Mouse (Mus musculus): Measurements from ENCODE around the gene Rcor1.

The Rcor1 gene

GRCm38 (mm10) chr12:111134169-111134568, 95.0 kb downstream of the Rcor1 start:
- DNase-seq (ENCODE audit: low spot score in 2 of 2), result no peak

- DNase-seq (ENCODE audit: low spot score in 2 of 2), result no peak
Measured at GRCm38 (mm10) chr12:111134791-111135733, 95.9 kb downstream of the Rcor1 start.

GRCm38 (mm10) chr12:111135953-111136352, 96.8 kb downstream of the Rcor1 start:
- DNase-seq (ENCODE audit: low spot score in 2 of 2), result no peak

- no peak for DNase-seq (ENCODE audit: low spot score in 2 of 2)
Measured at GRCm38 (mm10) chr12:111137079-111137478, 97.9 kb downstream of the Rcor1 start.

- DNase-seq (ENCODE audit: low spot score in 2 of 2), result no peak
Measured at GRCm38 (mm10) chr12:111143005-111143508, 103.9 kb downstream of the Rcor1 start.

- DNase-seq (ENCODE audit: low spot score in 2 of 2), result no peak
Measured at GRCm38 (mm10) chr12:111143509-111144063, 104.4 kb downstream of the Rcor1 start.

GRCm38 (mm10) chr12:111144598-111144997, 105.4 kb downstream of the Rcor1 start:
- no peak for DNase-seq (ENCODE audit: low spot score in 2 of 2)

- peak; percentile 53 to 68 for DNase-seq (ENCODE audit: low spot score in 2 of 2)
Measured at GRCm38 (mm10) chr12:111145269-111145668, 106.1 kb downstream of the Rcor1 start.

GRCm38 (mm10) chr12:111149495-111150235, 110.5 kb downstream of the Rcor1 start:
- no peak for DNase-seq (ENCODE audit: low spot score in 2 of 2)

- DNase-seq (ENCODE audit: low spot score in 2 of 2), result no peak
Measured at GRCm38 (mm10) chr12:111150236-111150596, 111.1 kb downstream of the Rcor1 start.

- DNase-seq (ENCODE audit: low spot score in 2 of 2), result no peak
Measured at GRCm38 (mm10) chr12:111151422-111152156, 112.4 kb downstream of the Rcor1 start.

- DNase-seq (ENCODE audit: low spot score in 2 of 2), result no peak
Measured at GRCm38 (mm10) chr12:111152579-111152978, 113.4 kb downstream of the Rcor1 start.

- DNase-seq (ENCODE audit: low spot score in 2 of 2), result no peak
Measured at GRCm38 (mm10) chr12:111152981-111153710, 114.0 kb downstream of the Rcor1 start.

GRCm38 (mm10) chr12:111153946-111154345, 114.8 kb downstream of the Rcor1 start:
- DNase-seq (ENCODE audit: low spot score in 2 of 2), result no peak

- no peak for DNase-seq (ENCODE audit: low spot score in 2 of 2)
Measured at GRCm38 (mm10) chr12:111154641-111155040, 115.5 kb downstream of the Rcor1 start.

- DNase-seq (ENCODE audit: low spot score in 2 of 2), result no peak
Measured at GRCm38 (mm10) chr12:111155756-111156155, 116.6 kb downstream of the Rcor1 start.

GRCm38 (mm10) chr12:111159659-111160428, 120.7 kb downstream of the Rcor1 start:
- DNase-seq (ENCODE audit: low spot score in 2 of 2), result no peak

- no peak for DNase-seq (ENCODE audit: low spot score in 2 of 2)
Measured at GRCm38 (mm10) chr12:111160871-111161270, 121.7 kb downstream of the Rcor1 start.

- DNase-seq (ENCODE audit: low spot score in 2 of 2), result no peak
Measured at GRCm38 (mm10) chr12:111161943-111162311, 122.8 kb downstream of the Rcor1 start.

Measured in right cerebral cortex, postnatal 36 days (tissue).